Mouse (Mus musculus) ES-Bruce4 (cell line): Measurements from ENCODE around the gene BC030867.

Experiments used
- CTCF ChIP-seq: IDR thresholded peaks from one replicate; pipeline ENCODE4 v1.8.1; 2011; ENCODE audit warnings: low read depth, low read length
- EP300 ChIP-seq: IDR thresholded peaks from 2 replicates; pipeline ENCODE4 v1.6.1; 2011; ENCODE audit warnings: low read depth, low read length; ENCODE audit not compliant: insufficient read depth
- POLR2A ChIP-seq: IDR thresholded peaks from one replicate; pipeline ENCODE4 v1.8.1; 2011; ENCODE audit warnings: low read length; ENCODE audit not compliant: insufficient read depth

- TF ChIP-seq POLR2A (no peak), CTCF (peak; percentile 27), EP300 (no peak)
Observed at GRCm38 (mm10) chr11:102299839-102300238, 51.2 kb downstream of the BC030867 start.
